ENCODE assay signal across 16 mouse cellular contexts in the genomic region with DNA sequence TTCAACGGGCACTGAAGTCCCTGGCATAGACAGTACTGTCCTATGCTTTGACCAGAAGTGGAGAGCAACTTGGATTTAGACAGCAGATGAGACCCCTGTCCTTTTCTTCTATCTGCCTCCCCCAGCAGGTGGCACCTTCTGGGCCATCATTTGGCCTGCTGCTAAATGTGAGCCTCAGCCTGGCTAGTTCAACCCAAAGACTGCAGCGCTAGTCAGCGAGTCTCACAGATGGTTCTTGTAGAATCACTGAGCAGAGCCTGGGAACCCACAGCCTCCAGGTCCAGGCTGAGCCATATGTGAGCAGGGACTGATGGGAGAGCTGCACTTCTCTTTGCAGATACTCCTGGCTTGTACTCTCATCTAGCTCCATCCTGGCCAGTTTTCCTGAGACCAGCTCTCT. TPM values are rescaled to one million over a fixed set of nuclear protein-coding genes. Genes with fewer than 3 reads are reported as not detected.
DNase-seq lines count a peak whose midpoint lies in the region; ATAC-seq and TF ChIP-seq lines count a peak whose summit lies in the region.
"Had no signal": no experiment of that assay in that cellular context is flagged by ENCODE, and none has a peak within 500 bp of the region (broad histone marks: within the 10 kb centered on the region; RNA-seq: fewer than 3 reads in every experiment).

No protein-coding gene starts in this region.

- H3K9ac ChIP-seq in hindbrain, embryonic 12.5 days, result peak overlapping the region; percentile 89
- peak overlapping the region; percentile 90 for H3K9ac ChIP-seq in neural tube, embryonic 12.5 days
- no peak overlapping the region for H3K9ac ChIP-seq in heart, embryonic 12.5 days
- H3K9ac ChIP-seq: heart, embryonic 13.5 days; limb, embryonic 13.5 days had no signal

- no peaks in the 10 kb centered on the region for H3K9me3 ChIP-seq in hindbrain, embryonic 12.5 days (replicated peaks)
- no peaks in the 10 kb centered on the region for H3K9me3 ChIP-seq in neural tube, embryonic 12.5 days
- H3K9me3 ChIP-seq in heart, embryonic 12.5 days (replicated peaks), result no peaks in the 10 kb centered on the region
- H3K9me3 ChIP-seq: heart, embryonic 13.5 days; limb, embryonic 13.5 days had no signal

- peak overlapping the region; percentile 83 for H3K4me2 ChIP-seq in hindbrain, embryonic 12.5 days (replicated peaks)
- peak overlapping the region; percentile 80 for H3K4me2 ChIP-seq in neural tube, embryonic 12.5 days (replicated peaks)
- H3K4me2 ChIP-seq in heart, embryonic 12.5 days, result no peak overlapping the region
- H3K4me2 ChIP-seq: limb, embryonic 13.5 days had no signal

- 61% methylated on average over 3 of the region's 3 CpGs for WGBS in hindbrain, embryonic 12.5 days
- WGBS in neural tube, embryonic 12.5 days, result 65% methylated on average over 3 of the region's 3 CpGs
- WGBS in heart, embryonic 12.5 days, result 76% methylated on average over 3 of the region's 3 CpGs

- DNase-seq in layer of hippocampus, adult 2 months (ENCODE audit: low spot score in 2 of 2), result peak in 1 of 2 experiments; percentile 42
- DNase-seq in layer of hippocampus, postnatal 14 days (ENCODE audit: low spot score in 2 of 2), result no peak
- peak; percentile 59 to 67 for DNase-seq in cerebellum, postnatal 25 days
- DNase-seq in urinary bladder, postnatal 36 days (ENCODE audit: low spot score in 2 of 2), result no peak
- DNase-seq in lung, adult 18-20 months, result no peak
- DNase-seq: adrenal gland, adult 8-10 months; B cell, adult 2 months; embryo, embryonic 11 days; kidney, adult 11 months; lung, postnatal 14 days; thymus, adult 18-20 months had no signal

- TF ChIP-seq CTCF in layer of hippocampus, adult 2 months (conservative IDR thresholded peaks at IDR 0.05), result peak; percentile 54

- peak overlapping the region; percentile 80 for H3K4me3 ChIP-seq in layer of hippocampus, adult 2 months
- H3K4me3 ChIP-seq in hindbrain, embryonic 12.5 days, result peak overlapping the region; percentile 87
- H3K4me3 ChIP-seq in neural tube, embryonic 12.5 days, result peak overlapping the region; percentile 85
- H3K4me3 ChIP-seq in heart, embryonic 12.5 days, result no peak overlapping the region
- H3K4me3 ChIP-seq: limb, embryonic 13.5 days had no signal

- peaks cover 64% of the 10 kb centered on the region for H3K4me1 ChIP-seq in hindbrain, embryonic 12.5 days
- peaks cover 60% of the 10 kb centered on the region for H3K4me1 ChIP-seq in neural tube, embryonic 12.5 days
- peaks cover 8% of the 10 kb centered on the region; the same call in 1 of the 2 replicates for H3K4me1 ChIP-seq in heart, embryonic 12.5 days (replicated peaks)

- H3K36me3 ChIP-seq in hindbrain, embryonic 12.5 days, result no peaks in the 10 kb centered on the region
- H3K36me3 ChIP-seq in neural tube, embryonic 12.5 days, result no peaks in the 10 kb centered on the region
- no peaks in the 10 kb centered on the region for H3K36me3 ChIP-seq in heart, embryonic 12.5 days
- H3K36me3 ChIP-seq: heart, embryonic 13.5 days; limb, embryonic 13.5 days had no signal

- H3K27ac ChIP-seq in layer of hippocampus, adult 2 months, result peak overlapping the region; percentile 99
- peak overlapping the region; percentile 5; the same call in 1 of the 2 replicates for H3K27ac ChIP-seq in hindbrain, embryonic 12.5 days
- no peak overlapping the region for H3K27ac ChIP-seq in neural tube, embryonic 12.5 days
- no peak overlapping the region for H3K27ac ChIP-seq in heart, embryonic 12.5 days (ENCODE audit: poor library complexity, severe bottlenecking)
- H3K27ac ChIP-seq: heart, embryonic 13.5 days; limb, embryonic 13.5 days had no signal

- ATAC-seq in hindbrain, embryonic 12.5 days (ENCODE audit: low FRiP score), result no peak
- no peak for ATAC-seq in neural tube, embryonic 12.5 days (ENCODE audit: low FRiP score, low read depth)
- no peak for ATAC-seq in heart, embryonic 12.5 days (ENCODE audit: insufficient number of reproducible peaks, low FRiP score)

- peaks cover 6% of the 10 kb centered on the region; the same call in 1 of the 2 replicates for H3K27me3 ChIP-seq in hindbrain, embryonic 12.5 days
- H3K27me3 ChIP-seq in neural tube, embryonic 12.5 days (replicated peaks), result peaks cover 5% of the 10 kb centered on the region; the same call in 1 of the 2 replicates
- peaks cover 56% of the 10 kb centered on the region for H3K27me3 ChIP-seq in heart, embryonic 12.5 days (replicated peaks)

RNA-seq across cellular contexts. Expression of a gene that starts 2.9 kb away (rescaled TPM):
- total RNA-seq in layer of hippocampus, adult 2 months (2021), result 100 to 1,000 TPM; 111 to 114 TPM
- total RNA-seq in layer of hippocampus, postnatal 14 days (2021), result 100 to 1,000 TPM; 101 to 107 TPM
- polyA plus RNA-seq in hindbrain, embryonic 12.5 days (2016; fragmentation: Nextera tagmentation; extraction: Ambion mirVana), result 55.6 and 55.7 TPM in 2 replicates
- 66.0 and 67.3 TPM in 2 replicates for polyA plus RNA-seq in neural tube, embryonic 12.5 days (2016; fragmentation: Nextera tagmentation; extraction: Ambion mirVana)
- polyA plus RNA-seq in heart, embryonic 12.5 days (2016; fragmentation: Nextera tagmentation; extraction: Ambion mirVana), result 3.1 and 4.2 TPM in 2 replicates

Comparison
In these comparisons a context has a peak if more than half of its experiments do, and no peak if none do; other contexts are left out.
1. DNase-seq: peak in cerebellum, postnatal 25 days (2 of 2); none in layer of hippocampus, postnatal 14 days (0 of 2), urinary bladder, postnatal 36 days (0 of 2) and lung, adult 18-20 months (0 of 2).
2. H3K27ac ChIP-seq: peak in layer of hippocampus, adult 2 months (single experiment) and hindbrain, embryonic 12.5 days (single experiment); none in neural tube, embryonic 12.5 days (single experiment) and heart, embryonic 12.5 days (single experiment).
3. RNA of a gene that starts 2.9 kb away (polyA plus RNA-seq): 66.0 to 67.3 TPM in neural tube, embryonic 12.5 days and 55.6 to 55.7 TPM in hindbrain, embryonic 12.5 days; 3.1 to 4.2 TPM in heart, embryonic 12.5 days; every median in the first group is over 10 times any median in the second.